Mouse (Mus musculus): ENCODE data around the gene Ruvbl1.

The Ruvbl1 gene

DNA sequence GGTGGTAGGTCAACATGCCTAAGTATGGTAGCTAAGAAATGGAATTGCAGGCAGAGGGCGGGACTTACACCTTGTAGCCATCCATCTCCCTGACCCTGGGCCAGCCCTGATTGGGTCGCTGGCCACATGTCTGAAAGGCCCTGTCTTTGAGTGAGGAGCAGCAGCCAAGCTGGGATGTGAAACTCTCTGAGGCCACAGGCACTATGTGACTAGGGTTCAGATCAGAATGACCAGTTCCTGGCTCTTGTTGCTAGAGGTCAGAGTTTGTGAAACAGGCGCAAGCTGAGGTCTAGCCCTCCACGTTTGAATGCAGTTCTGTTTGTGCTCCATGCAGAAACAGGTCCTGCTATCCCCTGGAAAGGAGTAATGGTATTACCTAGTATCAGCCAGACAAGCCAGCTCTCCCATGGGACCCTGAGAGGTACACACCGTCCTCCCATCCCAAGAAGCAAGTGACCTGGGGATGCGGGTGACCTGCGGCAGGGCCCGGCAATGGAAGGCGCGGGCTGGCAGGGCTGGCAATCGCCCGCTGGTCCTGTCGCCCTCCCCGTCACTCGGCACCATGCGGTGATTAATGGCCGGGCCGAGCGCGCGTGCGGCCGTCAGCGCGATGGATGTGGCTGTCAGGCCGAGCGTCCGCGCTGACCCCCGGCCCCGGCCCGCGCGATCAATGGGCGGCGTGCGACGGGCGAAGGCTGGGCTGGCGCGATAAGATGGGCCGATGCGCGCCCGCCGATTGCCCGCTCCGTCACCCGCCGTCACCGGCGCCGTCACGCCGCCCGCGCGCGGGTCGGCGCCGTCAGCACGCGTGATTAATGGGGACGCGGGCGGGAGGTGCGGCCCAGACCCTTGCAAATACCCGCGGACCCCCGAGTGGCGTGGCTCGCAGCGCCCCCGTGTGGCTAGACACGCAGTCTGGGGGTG lies 34.5 kb downstream of the Ruvbl1 start:
- no peak for DNase-seq

DNA sequence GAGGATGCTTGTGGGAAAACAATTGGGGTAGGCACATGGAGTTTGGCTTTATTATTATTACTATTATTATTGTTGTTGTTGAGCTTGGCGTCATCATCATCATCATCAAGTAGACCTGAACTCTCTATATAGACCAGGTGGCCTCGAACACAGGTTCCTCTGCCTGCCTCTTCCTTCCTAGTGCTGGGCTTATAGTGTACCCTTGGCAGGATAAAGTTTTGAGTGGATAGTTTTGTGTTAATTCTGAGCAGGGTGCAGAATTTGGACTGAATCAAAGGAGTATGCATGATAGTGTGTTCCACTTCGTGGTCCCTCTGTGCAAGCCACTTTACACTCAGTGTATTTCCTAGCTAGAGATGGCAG lies 35.2 kb downstream of the Ruvbl1 start:
- DNase-seq: no peak

DNA sequence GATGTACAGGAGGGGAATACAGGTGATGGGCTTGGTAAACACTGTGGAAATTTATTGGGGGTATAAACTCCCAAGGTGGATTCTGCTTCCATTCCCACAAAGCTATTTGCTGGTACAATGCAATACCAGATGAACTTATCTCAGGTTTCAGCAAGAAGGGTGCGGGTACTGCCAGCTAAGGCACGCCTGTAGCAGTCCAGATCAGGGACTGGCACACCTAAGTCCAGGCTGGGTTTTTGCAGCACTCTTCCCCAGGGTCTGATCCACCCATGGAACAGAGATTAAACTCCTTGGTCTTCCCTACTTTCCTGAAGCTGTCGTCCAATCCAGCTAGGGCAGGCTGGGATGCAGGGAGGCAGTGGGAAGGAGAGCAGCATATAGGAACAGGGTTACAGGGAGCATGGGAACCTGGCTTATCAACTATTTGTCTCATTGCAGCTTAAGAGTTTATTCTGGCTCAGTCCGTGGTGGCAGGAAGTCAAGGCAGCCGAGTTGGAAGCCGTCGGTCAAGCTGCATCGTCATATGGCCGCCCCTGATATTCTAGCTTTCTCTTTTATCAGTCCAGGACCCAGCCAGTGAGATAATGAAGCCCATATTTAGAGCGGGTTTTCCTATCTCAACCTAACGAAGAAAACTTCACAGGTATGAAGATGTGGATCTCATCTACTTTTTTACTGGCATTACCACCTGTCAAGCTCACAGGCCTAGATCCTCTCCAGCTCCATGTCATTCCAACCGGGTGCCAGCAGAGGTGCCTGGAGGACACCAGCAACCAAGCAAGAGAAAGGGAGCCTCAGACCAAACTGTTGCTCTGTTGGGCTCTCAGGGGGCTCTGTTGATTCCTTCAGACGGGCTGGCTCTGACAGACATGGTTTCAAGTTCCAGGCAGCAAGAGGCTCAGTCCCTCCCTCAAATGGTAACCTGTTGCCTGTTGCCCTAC lies 37.1 kb downstream of the Ruvbl1 start:
- DNase-seq: no peak

DNA sequence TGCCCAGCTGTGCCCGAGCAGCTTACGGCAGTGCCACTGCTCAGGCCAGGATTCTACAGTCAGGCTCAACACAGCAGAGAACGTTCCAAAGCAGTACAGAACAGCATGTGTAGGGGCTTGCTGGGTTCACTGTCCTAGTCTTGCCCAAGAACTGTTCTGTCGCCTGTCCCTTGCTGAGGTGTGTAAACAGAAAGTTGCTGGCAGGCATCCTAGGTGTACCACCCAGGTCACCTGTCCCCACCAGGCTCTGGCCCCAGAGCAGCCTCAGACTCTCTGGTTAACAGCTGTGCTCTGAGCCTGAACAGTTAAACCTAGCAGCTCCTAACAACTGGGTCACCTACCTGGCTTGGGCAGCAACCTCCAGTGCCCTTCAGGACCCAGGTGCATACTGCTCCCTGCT lies 37.8 kb downstream of the Ruvbl1 start:
- DNase-seq: no peak

DNA sequence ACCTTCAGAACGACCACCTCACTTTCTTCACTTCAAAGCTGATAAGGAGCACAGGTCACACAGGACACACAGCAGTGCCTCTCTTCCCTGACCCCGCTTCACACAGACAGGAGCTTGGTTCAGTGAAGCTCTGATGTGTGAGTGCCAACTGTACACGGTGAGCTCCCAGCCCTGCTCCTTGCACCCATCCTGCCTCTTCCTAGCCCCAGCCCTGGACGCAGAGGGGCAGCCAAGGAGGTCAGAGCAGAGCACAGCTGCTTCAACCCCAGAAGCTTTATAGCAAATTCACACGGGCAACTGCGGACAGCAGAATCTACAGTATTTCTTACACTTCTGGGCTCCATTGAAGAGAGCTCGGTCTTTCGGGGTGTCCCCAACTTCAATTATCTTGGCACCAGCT lies 48.8 kb downstream of the Ruvbl1 start:
- DNase-seq: no peak

DNA sequence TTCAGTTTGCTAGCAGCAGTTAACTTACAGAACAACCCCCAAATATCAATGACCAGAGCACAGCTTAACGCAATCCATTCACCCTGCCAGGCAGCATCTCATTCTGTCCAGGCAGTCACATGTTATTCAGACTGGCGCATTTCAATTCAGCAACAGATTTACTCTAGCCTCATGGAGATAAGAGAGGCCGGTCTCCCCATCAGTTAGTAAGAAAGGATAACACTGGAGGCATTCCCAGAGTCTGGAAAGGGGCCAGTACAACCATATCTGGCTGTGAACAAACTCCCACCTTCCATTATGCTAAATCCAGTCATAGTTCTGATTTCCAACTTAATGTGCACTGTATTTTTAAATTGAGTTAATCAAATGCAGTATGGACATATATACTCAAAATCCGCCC lies 49.3 kb downstream of the Ruvbl1 start:
- no peak for DNase-seq

DNA sequence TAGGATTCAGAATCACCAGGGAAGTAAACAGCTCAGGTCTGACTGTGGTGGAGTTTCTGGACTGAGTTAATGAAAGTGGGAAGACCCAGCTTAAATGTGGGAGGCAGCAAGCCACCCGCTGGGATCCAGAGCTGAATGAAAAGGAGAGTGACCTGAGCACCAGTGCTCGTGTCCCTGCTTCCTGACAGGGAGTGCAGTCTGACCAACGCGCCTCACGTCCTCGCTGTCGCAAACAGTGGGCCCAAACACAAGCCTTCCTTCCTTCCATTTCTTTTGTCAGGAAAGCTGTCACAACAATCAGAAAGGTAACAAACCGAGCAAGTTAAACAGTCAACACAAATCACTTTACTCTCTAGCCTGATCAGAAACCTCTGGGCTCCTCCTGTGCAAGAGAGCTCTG lies 50.8 kb downstream of the Ruvbl1 start:
- DNase-seq: no peak

DNA sequence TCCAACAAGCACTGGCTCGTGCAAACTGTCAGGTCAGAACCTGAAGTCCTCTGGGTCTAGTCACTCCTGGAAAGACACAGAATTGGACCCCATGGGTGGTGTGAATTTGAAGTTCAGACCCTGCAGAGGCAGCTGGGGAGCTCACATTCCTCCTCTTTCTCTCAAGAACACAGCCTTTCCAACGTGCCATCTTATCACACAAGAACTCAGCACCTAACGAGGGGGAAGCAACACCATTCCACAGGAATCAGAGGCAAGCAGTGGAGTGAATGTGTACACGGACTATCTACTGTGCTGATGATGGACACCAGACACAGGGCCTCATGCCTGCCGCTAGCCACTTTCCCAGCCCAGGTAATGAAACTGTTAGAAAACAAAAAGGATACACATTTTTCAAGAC lies 51.5 kb downstream of the Ruvbl1 start:
- no peak for DNase-seq

DNA sequence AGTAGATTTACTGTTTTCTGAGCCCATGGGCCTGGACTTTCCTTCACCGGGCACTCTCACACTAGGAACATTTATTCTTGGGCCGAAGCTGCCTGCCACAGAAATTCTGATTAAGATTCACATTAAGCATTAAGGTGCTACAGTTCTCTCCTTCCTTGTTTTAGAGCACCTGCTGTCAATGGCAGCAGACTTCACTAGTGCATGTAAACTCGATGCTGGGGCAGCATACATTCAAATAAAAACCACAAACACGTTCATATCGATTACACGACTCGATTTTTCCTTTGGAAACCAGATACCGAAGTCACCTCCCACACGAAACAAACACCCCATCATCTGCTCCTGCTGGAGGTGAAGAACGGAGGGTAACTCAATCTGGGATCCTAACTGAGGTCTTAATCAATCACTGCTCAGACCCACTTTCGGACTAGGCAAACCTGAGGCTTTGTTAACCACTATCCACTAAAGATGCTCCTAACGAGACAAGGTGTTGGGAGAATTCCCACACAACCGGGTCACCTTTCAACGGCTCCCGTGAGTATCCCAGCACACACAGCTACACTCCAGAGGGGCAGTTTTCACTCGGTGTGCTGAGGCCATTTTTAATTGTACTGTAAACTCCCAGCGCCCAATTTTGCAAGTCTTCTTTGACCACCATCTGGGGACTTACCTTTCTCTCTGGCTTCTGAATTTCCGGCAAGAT lies 52.6 kb downstream of the Ruvbl1 start:
- DNase-seq: no peak

DNA sequence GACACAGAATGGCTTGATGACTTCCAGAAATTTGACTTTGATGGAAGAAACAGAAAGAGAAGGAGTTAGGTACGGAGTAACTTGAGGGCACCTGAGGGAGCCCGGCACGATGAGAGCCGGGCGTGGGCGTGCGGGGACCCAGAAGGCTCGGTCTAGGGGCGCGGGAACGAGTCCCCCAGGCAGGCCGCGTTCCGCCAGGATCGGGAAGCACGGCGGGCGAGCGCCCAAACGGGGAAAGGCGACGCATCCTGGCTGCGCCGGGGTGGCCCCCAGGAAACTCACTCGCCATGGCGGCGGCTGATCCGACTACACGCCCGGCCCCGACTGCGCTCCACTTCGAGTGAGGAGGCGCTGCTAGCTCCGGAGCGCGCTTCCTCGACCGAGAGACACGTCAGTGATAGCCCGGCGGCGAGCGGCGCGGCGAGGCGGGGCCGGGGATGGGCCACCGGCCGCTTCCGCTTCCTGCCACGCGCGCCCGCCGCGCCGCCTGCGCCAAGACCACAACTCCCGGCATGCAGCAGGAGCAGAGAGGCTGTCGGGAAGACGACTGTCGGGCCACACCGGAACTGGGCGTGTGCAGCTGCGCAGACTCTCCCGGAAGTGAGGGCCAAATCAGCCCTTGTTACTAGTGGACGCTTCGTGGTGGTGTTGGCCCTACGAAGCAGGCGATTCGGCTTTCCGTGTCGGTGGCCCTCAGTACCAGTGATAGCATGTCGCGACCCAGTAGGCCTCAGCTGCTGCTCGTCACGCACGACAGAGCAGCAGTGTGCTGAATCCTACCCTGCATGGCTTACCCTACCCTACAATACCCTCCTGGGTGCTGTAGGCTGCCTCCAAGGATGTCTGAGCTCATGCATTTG lies 53.4 kb downstream of the Ruvbl1 start, which contains the start of gene Sec61a1:
Sec61a1 (minus strand) TSS at position 502 of the 860 bp plus-strand sequence.
- peak; percentile 93 to 94 for DNase-seq

DNA sequence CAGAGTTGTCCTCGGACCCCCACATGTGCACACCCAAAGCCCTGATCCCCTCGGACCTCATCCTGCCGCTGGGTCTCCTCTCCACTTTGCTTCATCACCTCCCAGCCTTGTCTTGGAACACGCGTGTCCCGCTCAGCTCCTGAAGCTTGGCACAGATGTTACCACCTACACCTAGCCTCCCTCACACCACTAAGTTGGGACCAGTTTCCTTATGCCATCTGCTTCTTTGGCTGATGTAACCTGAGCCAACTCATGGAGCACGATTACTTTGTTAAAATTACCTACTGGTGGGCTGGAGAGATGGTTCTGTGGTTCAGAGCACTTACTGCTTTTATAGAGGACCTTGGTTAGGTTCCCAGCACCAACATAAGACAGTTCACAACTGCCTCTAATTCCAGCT lies 56.6 kb downstream of the Ruvbl1 start:
- no peak for DNase-seq

DNA sequence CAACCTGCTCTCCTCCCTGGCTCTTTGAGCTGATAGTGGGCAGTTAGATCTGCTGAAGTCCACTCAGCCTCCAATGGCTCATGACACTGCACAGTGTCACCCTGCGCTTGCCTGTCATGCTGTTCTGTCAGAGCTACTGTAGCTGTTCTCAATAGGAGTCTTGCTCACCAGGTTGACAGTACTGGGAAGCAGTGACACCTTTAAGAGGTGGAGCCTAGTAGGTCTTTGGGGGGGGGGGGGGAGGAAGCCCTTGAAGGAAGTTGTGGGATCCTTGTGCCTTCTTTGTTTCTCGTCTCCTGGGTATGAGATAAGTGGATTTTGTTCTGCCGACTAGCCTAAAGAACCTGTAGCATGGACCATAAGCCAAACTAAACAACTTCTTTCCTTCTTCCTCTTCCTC lies 57.4 kb downstream of the Ruvbl1 start:
- no peak for DNase-seq

DNA sequence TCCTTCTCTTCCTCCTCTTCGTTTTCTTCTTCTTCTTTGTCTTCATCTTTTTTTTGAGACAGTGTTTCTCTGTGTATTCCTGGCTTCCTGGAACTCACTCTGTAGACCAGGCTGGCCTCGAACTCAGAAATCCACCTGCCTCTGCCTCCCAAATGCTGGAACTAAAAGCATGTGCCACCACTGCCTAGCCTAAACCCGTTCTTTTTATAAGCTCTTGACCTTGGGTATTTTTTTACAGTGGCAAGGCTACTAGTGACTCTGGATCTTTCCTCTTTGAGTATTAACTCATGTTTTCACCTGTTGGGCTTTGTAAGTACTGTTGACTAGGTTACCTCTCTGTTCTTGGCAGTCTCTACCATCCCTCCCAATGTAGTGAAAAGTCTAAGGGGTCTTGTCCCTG lies 57.8 kb downstream of the Ruvbl1 start:
- DNase-seq: no peak

DNA sequence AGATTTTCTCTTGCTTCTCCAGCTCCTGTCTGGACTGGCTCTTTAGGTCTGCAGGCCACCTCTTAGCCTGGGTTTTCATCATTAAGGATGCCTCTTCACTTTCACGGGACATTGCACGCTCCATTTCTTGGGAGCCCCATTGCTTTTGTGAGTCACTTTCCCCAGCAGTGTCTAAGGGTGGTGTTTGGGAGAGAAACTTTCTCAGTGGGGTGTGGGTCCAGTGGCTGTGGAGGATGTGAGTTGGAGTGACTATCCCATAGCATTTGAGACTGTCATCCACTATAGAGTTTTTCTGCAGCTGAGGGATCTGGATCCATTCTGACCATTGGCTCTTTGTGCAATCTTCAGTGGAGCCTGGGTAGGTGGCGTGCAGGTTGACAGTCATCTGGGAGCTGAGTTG lies 58.2 kb downstream of the Ruvbl1 start:
- no peak for DNase-seq

DNA sequence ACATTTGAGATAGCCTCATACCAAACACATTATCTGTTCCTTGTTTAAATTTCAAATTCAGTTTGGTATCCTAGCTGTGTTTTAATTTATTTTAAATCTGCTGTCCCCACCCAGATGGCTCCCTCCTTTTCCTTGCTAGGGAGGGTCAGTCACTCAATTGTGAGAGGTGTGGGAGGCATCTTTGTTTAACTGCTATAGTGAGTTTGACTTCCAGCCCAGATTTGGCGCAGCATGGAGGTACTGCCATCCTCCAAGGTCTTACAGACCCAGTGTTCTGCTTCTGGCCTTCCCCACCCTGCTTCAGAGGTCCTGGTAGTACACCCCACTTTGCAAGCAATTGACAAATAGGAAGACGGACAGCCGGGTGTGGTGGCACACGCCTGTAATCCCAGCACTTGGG lies 58.8 kb downstream of the Ruvbl1 start:
- DNase-seq: no peak

DNA sequence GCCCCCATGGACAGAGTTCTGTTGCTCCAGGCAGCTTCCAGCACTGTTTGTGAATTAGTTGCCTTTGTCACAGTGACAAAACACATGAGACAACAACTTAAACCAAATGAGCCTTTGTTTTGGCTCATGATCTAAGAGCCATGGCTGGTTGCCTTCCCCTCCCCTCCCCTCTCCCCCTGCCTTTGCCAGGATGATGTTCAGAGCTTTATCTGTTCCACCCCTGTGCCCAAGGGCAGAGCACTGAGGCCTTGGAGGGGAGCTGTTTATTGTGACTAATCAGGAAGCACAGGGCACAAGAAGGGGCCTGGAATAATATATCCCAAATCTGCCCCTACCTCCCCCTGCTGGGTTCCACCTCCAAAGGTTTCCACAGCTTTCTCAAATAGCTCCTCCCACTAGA lies 65.1 kb downstream of the Ruvbl1 start:
- DNase-seq: no peak

DNA sequence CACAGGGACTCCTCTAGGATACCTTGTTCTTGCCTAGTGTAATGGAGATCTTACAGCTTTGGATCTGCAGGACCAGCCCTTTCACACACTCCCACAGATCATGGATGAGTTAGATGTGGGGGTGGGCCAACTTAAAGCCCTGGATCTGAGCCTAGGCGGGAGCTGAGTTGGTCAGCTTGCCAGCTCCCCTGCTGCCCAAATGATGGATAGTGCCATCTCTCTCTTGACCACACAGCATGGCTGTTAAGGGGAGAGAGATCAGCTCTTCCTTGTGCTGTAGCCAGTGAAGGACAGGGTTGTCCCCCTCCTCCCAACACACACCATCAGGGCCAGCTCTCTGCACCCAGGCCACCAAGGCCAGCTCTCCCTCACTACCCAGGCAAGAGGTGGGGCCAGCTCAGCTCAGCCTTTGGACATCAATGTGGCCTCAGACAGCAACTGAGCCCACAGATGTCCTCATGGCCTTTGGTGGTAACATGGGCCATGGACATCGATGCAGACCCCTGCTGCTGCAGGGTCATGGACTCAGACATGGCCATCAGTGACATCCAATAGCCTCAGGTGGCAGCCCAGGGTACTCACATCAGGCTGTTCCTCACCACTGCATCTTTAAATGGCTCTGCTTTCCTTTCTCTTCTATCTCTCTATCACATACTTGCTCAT lies 75.0 kb downstream of the Ruvbl1 start:
- DNase-seq: no peak

DNA sequence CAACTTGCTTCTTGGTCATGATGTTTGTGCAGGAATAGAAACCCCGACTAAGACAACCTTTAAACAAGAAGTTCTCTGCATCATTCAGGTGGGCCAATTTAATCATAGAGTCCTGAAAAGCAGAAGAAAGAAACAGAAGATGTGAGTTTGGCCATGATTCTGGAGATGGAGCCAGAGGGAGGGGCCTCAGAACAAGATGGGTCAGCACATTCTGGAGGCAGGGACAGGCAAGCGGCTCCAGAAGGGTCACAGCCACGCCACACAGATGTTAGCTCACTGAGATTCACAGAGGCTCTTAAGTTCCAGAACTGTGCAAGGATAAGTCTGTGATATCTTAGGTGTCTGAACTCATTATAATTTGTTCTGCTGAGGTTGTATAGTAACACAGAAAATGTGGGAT lies 79.0 kb downstream of the Ruvbl1 start:
- no peak for DNase-seq

DNA sequence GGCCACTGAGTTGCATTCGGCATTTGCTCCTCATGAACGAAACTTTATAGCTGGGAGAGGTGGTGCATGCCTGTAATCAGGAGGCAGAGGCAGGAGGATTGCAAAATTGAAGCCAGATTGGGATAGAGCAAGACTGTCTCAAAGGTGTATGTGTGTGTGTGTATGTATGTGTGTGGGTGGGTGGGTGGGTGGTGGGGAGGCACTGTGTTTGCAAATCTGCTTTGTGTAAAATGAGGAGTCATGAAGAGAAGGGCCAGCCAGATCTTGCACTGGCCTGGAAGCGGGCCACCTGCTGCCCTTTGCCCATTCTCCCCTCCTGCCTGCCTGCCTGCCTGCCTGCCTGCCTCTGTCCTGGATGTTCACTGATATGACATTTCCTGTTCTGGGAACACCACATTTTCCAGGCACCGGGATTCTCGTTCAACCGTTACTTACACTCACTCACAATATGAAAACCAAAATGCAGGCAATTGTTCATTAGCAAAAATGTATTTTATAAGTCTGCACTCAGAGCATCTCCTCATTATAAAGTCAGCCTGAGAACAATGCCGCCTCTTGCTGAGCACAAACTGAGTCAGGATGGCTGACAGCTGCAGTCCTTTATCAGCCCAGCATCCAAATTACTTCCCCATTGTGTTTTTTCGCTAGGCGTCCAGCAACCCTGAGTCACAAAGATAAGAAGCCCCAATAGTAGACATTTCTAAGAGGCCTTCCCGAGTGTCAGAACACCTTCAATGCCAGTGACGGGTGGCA lies 79.6 kb downstream of the Ruvbl1 start:
- no peak for DNase-seq

DNA sequence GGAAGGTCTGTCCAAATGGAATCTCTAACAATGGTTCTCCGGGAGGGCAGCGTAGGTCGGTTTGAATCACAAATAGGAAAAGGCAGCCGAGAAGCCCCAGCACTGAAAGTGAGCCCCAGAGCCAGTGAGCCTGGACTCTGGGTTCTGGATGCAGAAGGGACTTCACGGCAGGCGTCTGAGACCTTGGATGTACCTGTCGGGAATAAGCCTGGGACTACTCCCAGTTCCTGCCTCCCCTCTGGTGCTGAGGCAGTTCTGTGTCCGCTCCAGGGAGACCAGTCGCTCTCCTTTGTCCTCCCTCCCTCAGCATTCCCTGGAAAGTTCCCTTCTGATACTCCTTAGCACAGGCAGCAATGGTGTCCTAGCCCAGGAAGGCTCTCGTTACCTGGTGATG lies 80.2 kb downstream of the Ruvbl1 start:
- no peak for DNase-seq
